Mouse (Mus musculus): ENCODE measurements around the gene Crhr1. TPM values are rescaled to one million over a fixed set of nuclear protein-coding genes. Genes with fewer than 3 reads are reported as not detected.

Crhr1 gene
- polyA plus RNA-seq, 1 experiment, result not detected

DNA sequence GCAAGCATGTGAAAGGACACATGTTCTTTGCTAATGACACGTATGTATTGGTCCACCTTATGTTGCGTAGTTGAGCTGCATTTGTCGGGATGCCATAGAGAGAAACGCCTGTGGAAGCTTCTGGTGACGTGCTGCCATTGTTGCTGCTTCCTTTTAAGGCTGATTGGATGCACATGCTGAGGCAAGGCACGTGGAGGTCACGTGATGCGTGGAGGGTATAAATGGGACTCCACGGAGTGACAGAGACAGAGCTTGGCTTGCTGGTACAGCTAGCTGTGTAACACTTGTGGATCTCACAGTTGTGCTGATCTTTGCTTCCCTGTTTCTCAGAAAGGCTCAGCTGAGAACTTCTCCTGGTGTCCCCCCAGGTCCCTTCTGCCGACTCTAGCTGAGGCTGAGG is 9.2 kb upstream of the Crhr1 start:
- TF ChIP-seq POLR2A (IDR thresholded peaks at IDR 0.05; ENCODE audit: borderline replicate concordance, control insufficient read depth, low read depth, low read length) (no peak), CTCF (IDR thresholded peaks at IDR 0.05; ENCODE audit: control insufficient read depth, insufficient read depth, low read length) (no peak)
- Histone ChIP-seq H3K27ac (ENCODE audit: control insufficient read depth, insufficient read depth, low read depth, low read length, poor library complexity) (no peak overlapping the region), H3K4me3 (replicated peaks; ENCODE audit: control insufficient read depth, low read depth, low read length) (no peak overlapping the region), H3K4me1 (ENCODE audit: control insufficient read depth, insufficient read depth, low read length) (no peaks in the 10 kb centered on the region)
- WGBS, result 73% methylated on average over 10 of the region's 10 CpGs

DNA sequence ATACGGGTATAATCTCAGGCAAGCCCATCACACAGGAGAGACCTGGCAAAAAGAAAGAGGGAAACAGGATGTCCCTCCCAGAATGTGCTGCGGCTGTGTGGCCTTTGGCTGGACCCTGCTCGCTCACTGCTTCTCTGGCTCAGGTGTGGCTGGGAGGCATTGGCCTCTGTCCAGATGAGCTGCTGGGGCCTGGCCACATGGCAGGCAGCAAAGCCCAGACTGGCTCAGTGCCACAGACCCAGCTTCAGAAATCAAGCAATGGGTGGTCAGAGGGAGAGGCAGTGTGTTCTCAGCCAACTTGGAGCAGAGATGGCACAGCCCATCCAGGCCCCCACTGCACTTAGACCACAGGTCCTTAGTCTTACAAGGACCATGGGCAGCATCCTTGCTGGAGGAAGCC is 8.1 kb upstream of the Crhr1 start:
- H3K27ac ChIP-seq (ENCODE audit: control insufficient read depth, insufficient read depth, low read depth, low read length, poor library complexity), result no peak overlapping the region; the same call in 1 of the 2 replicates
- no peak for TF ChIP-seq CTCF (IDR thresholded peaks at IDR 0.05; ENCODE audit: control insufficient read depth, insufficient read depth, low read length)
- no peak for TF ChIP-seq POLR2A (IDR thresholded peaks at IDR 0.05; ENCODE audit: borderline replicate concordance, control insufficient read depth, low read depth, low read length)
- H3K4me3 ChIP-seq (replicated peaks; ENCODE audit: control insufficient read depth, low read depth, low read length), result no peak overlapping the region
- WGBS, result 61% methylated on average over 3 of the region's 3 CpGs
- no peaks in the 10 kb centered on the region for H3K4me1 ChIP-seq (ENCODE audit: control insufficient read depth, insufficient read depth, low read length)

DNA sequence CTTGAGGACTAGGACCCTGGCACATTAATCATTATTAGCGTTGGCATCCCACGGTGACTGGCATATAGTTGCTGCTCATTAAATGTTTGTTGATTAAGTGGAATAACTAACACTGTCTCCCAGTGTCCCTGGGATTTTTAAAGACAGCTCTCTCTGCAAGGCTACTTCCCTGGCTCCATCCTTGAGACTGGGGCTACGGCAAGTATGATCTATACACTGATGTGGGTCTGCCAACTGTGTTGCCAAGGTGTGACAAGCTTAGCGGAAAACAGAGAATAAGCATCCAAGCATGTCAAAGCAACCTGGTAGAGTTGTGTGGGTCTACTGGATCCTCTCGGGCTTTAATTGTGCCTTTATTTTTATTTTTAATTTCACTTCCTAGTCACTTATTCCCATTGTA is 3.2 kb upstream of the Crhr1 start:
- H3K4me3 ChIP-seq (replicated peaks; ENCODE audit: control insufficient read depth, low read depth, low read length), result no peak overlapping the region
- 77% methylated on average over 5 of the region's 5 CpGs for WGBS
- H3K27ac ChIP-seq (ENCODE audit: control insufficient read depth, insufficient read depth, low read depth, low read length, poor library complexity), result no peak overlapping the region
- no peaks in the 10 kb centered on the region for H3K4me1 ChIP-seq (ENCODE audit: control insufficient read depth, insufficient read depth, low read length)
- TF ChIP-seq CTCF (IDR thresholded peaks at IDR 0.05; ENCODE audit: control insufficient read depth, insufficient read depth, low read length) (no peak), POLR2A (IDR thresholded peaks at IDR 0.05; ENCODE audit: borderline replicate concordance, control insufficient read depth, low read depth, low read length) (no peak)

DNA sequence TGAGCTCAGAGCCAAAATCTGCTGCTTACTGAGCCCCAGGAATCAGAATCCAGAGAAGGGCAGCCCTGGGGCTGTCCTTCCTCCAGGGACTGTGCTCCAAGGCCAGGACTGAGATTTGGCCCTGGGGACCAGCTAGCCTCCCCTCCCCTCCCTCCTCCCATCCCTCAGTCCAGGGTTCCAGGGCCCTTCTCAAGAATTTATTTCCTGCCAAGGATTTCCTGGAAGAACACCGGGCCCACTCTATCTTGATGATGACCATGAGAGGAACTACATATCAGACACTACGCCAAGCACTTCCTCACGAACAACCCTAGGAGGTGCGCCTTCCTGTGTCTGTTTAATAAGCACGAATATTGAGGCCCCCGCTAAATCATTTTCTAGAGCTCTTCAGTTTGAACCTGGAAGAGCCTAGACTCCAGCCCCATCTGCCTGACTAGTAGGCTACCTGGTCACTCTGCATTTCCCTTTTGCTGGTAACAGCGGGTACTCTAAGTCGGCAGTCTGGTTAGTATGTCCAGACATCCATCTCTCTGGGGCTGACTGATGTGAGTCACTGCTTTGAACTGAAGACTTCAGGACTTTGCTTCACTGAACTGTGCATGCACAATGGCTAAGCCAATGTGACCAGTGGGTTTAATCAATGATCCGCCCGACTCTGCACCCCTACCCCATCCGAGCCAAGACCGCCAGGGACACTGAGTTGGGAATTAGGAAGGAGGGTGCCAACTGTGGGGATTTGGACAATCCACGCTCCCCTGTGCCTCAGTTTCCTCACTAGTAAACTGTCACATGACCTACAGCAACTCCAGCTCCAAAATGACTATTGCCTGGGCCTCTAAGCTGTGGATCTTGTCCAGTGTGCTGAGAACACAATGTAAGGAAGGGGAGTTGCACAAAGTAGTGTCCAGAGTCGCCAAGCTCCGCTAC is 1.7 kb upstream of the Crhr1 start:
- TF ChIP-seq CTCF (IDR thresholded peaks at IDR 0.05; ENCODE audit: control insufficient read depth, insufficient read depth, low read length) (no peak), POLR2A (IDR thresholded peaks at IDR 0.05; ENCODE audit: borderline replicate concordance, control insufficient read depth, low read depth, low read length) (no peak)
- Histone ChIP-seq H3K4me1 (ENCODE audit: control insufficient read depth, insufficient read depth, low read length) (no peaks in the 10 kb centered on the region), H3K4me3 (replicated peaks; ENCODE audit: control insufficient read depth, low read depth, low read length) (no peak overlapping the region), H3K27ac (ENCODE audit: control insufficient read depth, insufficient read depth, low read depth, low read length, poor library complexity) (no peak overlapping the region)
- WGBS, result 58% methylated on average over 15 of the region's 15 CpGs

DNA sequence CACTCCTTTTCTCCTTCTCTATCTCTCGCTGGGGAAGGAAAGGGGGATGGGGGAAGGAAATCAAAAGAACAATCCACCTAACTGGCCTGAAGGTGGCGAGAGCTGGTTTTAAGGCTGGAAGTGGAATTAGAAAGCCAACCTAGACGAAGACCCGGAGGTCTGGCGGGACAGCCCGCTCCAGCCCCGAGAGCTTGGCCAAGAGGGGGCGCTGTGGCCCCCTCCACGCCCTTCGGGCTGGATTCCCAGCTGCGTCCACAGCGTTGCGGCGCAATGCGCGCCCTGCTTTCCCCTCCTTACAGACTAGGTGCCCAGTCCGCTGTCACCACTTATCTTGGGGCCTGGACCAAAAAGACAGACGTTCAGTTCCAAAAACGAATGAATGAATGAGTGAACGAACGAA is 899 bp upstream of the Crhr1 start:
- TF ChIP-seq CTCF (IDR thresholded peaks at IDR 0.05; ENCODE audit: control insufficient read depth, insufficient read depth, low read length) (no peak), POLR2A (IDR thresholded peaks at IDR 0.05; ENCODE audit: borderline replicate concordance, control insufficient read depth, low read depth, low read length) (no peak)
- 8% methylated on average over 21 of the region's 21 CpGs for WGBS
- no peak overlapping the region for H3K4me3 ChIP-seq (replicated peaks; ENCODE audit: control insufficient read depth, low read depth, low read length)
- no peak overlapping the region; the same call in 1 of the 2 replicates for H3K27ac ChIP-seq (ENCODE audit: control insufficient read depth, insufficient read depth, low read depth, low read length, poor library complexity)
- no peaks in the 10 kb centered on the region for H3K4me1 ChIP-seq (ENCODE audit: control insufficient read depth, insufficient read depth, low read length)

DNA sequence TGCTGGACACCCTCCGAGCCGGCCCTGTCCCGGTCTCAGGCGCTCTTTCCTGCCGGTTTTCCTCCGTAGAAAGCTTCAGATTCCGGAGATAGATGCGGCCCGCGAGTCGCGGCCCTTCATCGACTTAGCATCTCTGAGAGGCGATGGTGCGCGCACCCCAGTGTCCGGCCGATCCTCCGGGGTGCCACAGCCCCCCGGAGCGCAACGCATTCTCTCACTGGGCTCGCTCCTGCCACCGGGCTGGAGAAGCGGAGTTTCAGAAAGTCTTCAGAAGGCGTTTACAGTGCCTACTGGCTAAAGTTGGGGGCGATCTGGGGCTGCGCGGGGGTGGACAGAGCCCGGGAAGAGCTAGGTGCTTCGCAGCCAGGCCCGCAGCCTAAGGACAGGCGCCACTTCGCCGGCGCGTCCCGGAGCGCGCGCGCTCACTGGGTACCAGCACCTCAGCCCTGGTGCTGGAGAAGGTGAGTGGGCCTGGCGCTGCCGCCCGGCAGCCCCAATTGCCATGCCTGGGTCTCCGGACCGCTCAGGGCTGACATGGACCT is 858 bp downstream of the Crhr1 start:
- Histone ChIP-seq H3K4me3 (replicated peaks; ENCODE audit: control insufficient read depth, low read depth, low read length) (no peak overlapping the region), H3K4me1 (ENCODE audit: control insufficient read depth, insufficient read depth, low read length) (no peaks in the 10 kb centered on the region), H3K27ac (ENCODE audit: control insufficient read depth, insufficient read depth, low read depth, low read length, poor library complexity) (no peak overlapping the region; the same call in 1 of the 2 replicates)
- TF ChIP-seq POLR2A (IDR thresholded peaks at IDR 0.05; ENCODE audit: borderline replicate concordance, control insufficient read depth, low read depth, low read length) (no peak), CTCF (IDR thresholded peaks at IDR 0.05; ENCODE audit: control insufficient read depth, insufficient read depth, low read length) (no peak)
- WGBS, result 4% methylated on average over 47 of the region's 47 CpGs

DNA sequence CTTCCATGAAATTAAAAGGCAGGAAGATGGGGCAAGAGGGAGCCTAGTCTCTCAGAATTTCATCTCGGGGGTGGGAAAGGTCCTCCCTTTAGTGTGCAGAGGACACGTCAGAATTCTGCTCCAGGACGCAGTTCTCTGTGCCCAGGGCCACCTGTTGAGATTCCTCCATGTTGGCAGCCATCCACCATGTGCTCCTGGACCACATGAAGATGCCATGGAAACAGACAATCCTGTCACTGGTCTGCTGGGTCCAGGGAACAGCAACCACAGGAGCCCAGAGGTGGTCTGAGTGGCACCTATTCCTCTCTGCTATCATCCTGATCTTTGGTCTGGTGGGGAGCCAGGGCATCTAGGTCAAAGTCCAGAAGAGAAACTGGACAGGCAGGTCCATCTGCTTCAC is 6.3 kb downstream of the Crhr1 start:
- no peaks in the 10 kb centered on the region for H3K4me1 ChIP-seq (ENCODE audit: control insufficient read depth, insufficient read depth, low read length)
- TF ChIP-seq POLR2A (IDR thresholded peaks at IDR 0.05; ENCODE audit: borderline replicate concordance, control insufficient read depth, low read depth, low read length) (no peak), CTCF (IDR thresholded peaks at IDR 0.05; ENCODE audit: control insufficient read depth, insufficient read depth, low read length) (no peak)
- no peak overlapping the region for H3K4me3 ChIP-seq (replicated peaks; ENCODE audit: control insufficient read depth, low read depth, low read length)
- H3K27ac ChIP-seq (ENCODE audit: control insufficient read depth, insufficient read depth, low read depth, low read length, poor library complexity), result no peak overlapping the region
- WGBS, result 52% methylated on average over 3 of the region's 3 CpGs

DNA sequence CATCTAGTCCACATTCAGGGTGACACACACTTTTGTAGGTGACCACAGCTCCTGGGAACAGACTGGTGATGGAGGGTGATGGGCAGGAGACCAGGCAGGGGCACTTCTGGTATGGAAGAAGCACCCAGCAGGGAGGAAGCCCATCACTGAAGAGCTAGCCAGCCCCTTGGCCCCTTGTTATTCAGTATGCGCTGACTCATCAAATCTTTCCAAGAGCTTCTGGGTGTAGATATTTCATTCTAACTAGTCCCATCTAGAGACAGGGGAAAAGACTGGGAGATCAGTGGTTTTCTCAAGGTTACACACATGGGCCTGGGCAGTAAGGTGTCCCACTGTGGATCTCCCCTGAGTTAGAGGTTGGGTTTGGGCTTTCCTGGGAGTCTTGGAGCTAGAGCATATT is 12.3 kb downstream of the Crhr1 start:
- WGBS, result 95% methylated on average over 1 of the region's 1 CpGs
- Histone ChIP-seq H3K27ac (ENCODE audit: control insufficient read depth, insufficient read depth, low read depth, low read length, poor library complexity) (no peak overlapping the region), H3K4me1 (ENCODE audit: control insufficient read depth, insufficient read depth, low read length) (no peaks in the 10 kb centered on the region), H3K4me3 (replicated peaks; ENCODE audit: control insufficient read depth, low read depth, low read length) (no peak overlapping the region)
- TF ChIP-seq POLR2A (IDR thresholded peaks at IDR 0.05; ENCODE audit: borderline replicate concordance, control insufficient read depth, low read depth, low read length) (no peak), CTCF (IDR thresholded peaks at IDR 0.05; ENCODE audit: control insufficient read depth, insufficient read depth, low read length) (no peak)

Measured in bone marrow, adult 2 months (tissue).